Mouse (Mus musculus) brain, embryonic 14.5 days (tissue): ENCODE results near the gene Gm10799. TPM values are rescaled to one million over a fixed set of nuclear protein-coding genes. Genes with fewer than 3 reads are reported as not detected.

Source experiments
- DNase-seq: peaks from one replicate; pipeline ENCODE4 v3.0.0-alpha.2; 2011; ENCODE audit warnings: low read depth
- CTCF ChIP-seq: fragments of 200-500 bp; IDR thresholded peaks from 2 replicates; pipeline ENCODE4 v1.5.1; 2012; ENCODE audit warnings: inconsistent platforms, mild to moderate bottlenecking, moderate library complexity, borderline replicate concordance; ENCODE audit not compliant: insufficient read depth, insufficient read length; ENCODE audit errors: extremely low read depth
- POLR2A ChIP-seq: fragments of 200-500 bp; IDR thresholded peaks from 2 replicates; pipeline ENCODE4 v1.6.1; 2012; ENCODE audit warnings: mild to moderate bottlenecking, inconsistent platforms, borderline replicate concordance; ENCODE audit not compliant: poor library complexity, insufficient read depth, insufficient read length, severe bottlenecking; ENCODE audit errors: extremely low read depth
- polyA plus RNA-seq: library from polyadenylated mRNA; depleted of rRNA; stranded (reverse); fragments of >200 nt; gene quantifications from 2 replicates; pipeline ENCODE4 v1.2.3, GENCODE M21; 2012

Gm10799 gene
- polyA plus RNA-seq, 1 experiment = not detected

DNA sequence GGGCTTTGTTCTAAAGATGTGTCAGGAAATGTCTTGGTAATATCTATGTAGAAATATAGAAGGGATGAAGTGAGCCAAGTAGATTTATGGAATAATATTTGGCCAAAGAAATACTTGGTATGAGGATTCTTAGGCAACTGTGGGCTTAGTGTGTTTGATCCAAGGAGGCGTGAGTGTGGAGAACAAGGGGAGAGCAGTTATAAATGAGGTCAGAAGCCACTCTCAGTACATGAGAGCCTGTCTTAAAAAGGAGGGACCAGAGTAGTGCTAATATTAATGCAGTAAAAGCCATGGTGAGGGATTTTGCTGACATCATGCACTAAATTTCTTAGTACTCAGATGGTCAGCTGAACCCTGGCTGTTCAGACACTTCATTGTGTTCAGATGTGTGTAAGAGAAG lies 10.0 kb downstream of the Gm10799 start:
- no peak for TF ChIP-seq POLR2A
- no peak for TF ChIP-seq CTCF

DNA sequence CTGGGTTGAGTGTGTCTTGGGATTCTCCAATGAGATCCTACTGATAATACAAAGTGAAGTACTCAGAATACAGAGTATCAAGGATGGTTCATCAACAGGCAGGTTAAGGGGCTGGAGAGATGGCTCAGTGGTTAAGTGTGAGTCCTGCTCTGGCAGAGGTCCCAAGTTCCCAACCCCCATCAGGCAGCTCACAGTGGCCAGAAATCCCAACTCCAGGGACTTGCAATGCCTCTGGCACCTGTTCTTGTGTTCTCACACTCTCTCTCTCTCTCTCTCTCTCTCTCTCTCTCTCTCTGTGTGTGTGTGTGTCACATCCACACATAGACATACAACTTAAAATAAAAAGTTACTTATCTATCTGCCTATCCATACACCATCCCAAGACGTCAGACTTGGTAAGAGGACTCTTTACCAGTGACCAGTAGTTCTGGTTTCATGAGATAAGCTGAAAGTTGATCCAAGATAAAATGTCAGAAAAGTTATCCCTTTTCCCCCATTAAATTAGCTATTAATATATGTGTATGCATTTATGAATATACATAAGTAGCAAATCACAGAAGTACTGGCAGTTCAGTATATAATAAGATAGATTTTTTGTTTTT lies 23.8 kb downstream of the Gm10799 start:
- TF ChIP-seq CTCF = no peak
- no peak for TF ChIP-seq POLR2A
- DNase-seq = no peak

More for the DNA sequence above, 10.0 kb downstream of the Gm10799 start:
- no peak for DNase-seq

DNA sequence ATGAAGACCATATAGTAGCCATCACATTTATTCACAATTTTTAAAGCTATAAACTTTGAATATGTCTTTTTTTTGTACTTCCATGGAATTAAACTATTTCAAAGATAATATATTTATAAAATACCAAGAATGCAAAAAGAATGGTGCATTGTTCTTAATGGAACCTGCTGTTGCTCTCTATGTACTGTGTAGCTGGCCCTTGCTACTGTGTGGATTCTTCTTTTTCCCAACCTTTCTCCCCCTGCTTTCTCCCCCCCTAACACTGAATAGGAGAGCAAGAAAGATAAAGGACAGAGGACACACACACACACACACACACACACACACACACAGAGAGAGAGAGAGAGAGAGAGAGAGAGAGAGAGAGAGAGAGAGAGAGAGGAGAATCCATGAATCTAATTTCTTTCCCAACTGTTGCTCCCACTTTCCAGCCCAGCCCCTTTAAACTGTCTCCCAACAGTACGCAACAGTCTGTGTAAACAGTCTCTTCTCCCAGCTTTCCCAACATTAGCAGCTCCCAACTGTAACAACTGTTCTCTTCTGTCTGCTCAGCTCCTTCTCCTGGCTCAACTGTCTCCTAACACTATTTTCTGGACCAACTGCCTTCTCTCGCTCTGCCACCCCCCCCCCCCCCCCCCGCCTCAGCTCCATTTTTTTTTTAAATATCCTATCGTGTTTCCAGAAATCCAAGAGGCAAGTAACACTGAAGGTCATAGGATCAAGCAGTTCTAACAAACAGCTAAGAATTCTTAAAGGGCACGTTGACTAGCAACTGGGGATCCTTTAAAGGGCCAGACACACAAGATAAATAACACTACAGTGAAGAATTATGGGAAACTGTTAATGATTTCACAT lies 24.5 kb downstream of the Gm10799 start:
- DNase-seq = no peak
- no peak for TF ChIP-seq CTCF
- TF ChIP-seq POLR2A = no peak

DNA sequence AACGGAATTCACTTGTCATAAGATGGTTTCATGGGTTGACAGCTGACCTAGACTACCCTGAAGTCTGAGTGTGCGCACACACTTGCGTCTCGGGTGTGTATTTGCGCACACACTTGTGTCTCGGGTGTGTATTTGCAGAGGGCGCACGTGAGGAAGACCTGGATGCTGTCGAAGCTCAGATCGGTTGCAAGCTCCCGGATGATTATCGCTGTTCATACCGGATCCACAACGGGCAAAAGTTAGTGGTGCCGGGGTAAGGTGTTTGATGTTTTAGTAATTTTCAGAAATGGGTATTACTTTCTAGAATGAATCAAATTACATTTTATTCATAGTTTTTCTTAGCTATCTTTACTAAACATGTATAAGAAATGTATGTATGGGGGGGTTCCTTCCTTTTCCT lies 25.6 kb downstream of the Gm10799 start:
- TF ChIP-seq CTCF (no peak), POLR2A (no peak)
- no peak for DNase-seq

DNA sequence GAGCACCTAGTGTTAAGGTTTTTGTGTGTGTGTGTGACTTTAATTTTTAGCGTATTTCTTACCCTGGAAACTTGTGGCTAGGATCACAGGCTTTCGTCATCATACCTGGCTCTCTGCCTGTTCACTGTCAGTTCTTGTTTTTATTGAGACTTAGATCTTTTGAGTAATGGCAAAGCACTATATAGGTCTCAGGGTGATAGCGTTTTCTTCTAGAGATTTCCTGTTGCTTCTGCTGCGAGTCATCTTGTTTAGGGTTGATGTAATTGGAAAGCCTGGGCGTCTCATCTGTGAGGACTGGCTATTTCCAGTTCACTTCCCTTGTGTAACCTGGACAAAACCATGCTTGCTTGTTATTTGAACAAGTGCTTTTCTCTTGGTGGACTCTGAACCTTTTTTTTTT lies 26.7 kb downstream of the Gm10799 start:
- no peak for DNase-seq
- TF ChIP-seq CTCF (no peak), POLR2A (no peak)

DNA sequence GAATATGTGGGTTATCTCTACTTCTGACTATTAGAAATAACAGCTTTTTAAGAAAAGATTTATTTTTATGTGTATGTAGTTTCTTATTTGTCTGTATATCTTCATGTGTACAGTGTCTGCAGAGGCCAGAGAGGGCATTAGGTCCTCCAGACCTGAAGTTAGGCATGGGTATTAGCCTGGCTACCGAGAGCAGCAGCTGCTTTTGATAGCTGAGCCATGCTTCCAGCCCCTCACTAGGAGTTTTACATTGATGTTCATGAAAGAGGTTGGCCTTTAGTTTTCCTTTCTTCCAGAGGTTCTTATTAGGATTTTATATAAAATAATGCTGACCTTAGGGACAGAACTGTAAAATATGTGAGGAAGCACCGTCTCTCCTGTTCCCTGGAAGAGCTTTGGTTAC lies 30.1 kb downstream of the Gm10799 start:
- TF ChIP-seq POLR2A (no peak), CTCF (no peak)
- no peak for DNase-seq

DNA sequence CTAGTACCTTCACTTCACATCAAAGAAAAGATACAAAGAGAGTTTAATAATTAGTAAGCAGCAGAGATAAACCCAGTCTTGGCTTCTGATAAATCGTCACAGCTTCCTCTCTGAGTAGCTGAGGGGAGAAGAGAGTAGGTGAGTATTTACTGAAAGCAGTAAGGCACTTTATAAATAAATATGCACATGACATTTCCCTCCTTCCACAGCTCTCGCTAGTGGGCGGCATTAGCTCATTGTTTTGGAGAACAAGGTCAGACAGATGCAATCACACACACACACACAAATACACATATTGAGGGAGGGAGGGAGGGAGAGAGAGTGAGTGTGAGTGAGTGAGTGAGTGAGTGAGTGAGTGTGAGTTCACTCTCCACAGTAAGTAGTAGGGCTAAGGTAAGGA lies 32.0 kb downstream of the Gm10799 start:
- no peak for TF ChIP-seq POLR2A
- no peak for TF ChIP-seq CTCF
- DNase-seq = no peak

DNA sequence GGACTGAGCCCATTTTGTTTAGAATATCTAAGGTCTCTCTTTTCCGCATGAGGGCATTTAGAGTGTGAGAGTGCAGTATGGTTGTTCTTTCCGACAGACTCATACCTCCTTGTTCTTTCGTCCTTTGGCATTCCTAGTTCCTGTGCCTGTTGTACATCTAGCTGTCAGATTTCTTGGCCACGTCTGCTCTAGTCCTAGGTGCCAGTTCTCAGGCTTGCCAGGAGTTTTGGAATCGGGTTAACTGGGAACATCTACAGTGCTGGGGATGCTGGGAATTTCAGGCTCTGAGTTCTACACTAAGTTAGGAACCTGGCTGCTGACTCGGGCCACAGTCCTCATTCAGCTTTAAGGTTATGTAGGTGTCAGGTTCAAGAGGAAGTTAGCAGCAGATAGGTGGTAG lies 32.8 kb downstream of the Gm10799 start:
- TF ChIP-seq CTCF (no peak), POLR2A (no peak)
- no peak for DNase-seq

DNA sequence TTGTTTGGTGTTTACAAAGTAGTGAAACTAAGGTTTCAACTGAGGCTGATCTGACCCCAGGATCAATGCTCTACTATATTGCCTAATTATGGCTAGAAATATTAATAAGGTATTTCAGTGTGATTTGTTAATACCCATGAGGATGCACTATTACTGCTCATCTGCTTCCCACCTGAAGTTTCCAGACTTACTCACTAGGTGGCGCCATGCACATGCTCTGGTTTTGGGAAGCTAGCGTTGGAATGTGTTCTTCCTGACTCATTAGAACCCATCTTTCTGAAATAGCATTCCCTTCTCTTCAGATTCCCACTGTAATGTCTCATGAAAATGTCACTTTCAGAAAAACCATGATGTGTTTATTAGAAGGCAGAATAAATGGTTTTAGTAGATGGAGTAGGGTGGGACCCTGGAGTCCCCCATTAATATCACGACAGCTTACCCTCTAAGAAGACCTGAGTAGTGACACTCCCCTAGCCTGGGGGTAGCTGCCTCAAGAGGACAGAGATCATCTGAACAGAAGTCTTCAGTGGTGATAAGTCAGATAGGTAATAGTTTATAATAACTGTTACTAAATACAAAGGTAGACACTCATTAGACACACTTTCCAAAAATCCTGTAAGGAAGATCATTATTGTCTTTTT lies 33.4 kb downstream of the Gm10799 start:
- DNase-seq = peak; percentile 77
- TF ChIP-seq CTCF (peak; percentile 82; the same call in 1 of the 2 replicates), POLR2A (no peak)

DNA sequence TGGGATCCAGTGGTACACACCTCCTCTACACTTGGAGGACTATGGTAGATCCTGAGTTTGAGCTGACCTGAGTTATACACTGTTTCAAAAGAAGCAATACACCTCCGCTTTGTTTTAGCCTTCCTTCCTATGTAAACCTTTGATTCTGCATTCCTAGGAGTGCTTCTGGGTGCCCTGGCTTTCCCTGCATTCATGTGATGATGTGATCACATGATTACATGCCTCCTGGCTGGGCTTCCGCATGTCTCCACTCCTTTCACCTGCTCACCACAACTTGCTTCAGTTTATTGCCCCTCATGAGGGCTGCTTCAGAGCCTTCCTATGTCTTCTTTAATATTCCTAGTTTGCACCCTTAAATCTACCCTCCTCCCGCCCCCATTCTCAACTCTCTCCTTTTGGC lies 36.3 kb downstream of the Gm10799 start:
- no peak for TF ChIP-seq CTCF
- TF ChIP-seq POLR2A = no peak
- no peak for DNase-seq

DNA sequence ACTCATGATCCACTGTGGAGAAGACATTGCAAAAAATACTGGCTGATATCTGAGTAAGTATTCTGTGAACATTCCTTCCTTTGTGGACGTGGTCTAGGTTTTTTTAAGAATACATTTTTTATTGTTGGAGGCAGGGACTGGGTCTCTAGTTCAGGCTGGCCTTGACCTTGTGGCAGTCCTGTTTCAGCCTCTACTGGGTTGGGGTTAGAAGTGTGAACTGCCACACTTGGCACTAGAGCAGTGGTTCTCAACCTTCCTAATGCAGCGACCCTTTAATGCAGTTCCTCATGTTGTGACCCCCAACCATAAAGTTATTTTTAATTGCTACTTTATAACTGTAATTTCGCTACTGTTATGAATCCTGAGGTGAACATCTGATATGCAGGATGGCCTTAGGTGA lies 38.0 kb downstream of the Gm10799 start:
- TF ChIP-seq POLR2A = no peak
- no peak for TF ChIP-seq CTCF

More for the DNA sequence above, 38.0 kb downstream of the Gm10799 start:
- no peak for DNase-seq
